Mouse (Mus musculus): ENCODE measurements at regions not wholly inside any gene's neighbourhood (a gene's known extent, or its start where the extent isn't known, plus 50 kb on each side); places are given as distances from the start of the nearest gene placed in this dataset.
"Not testable (repeated sequence)": the region's sequence is repeated elsewhere in the genome, so short reads cannot be mapped to it uniquely, and the experiment has no call there.

GRCm38 (mm10) chr9:115766471-115766870 is 142.8 kb upstream of the Gadl1 start:
- DNase-seq (ENCODE audit: low spot score in 2 of 2): peak; percentile 10 to 20

- DNase-seq (ENCODE audit: low spot score in 2 of 2): no peak
Observed at GRCm38 (mm10) chr9:115775112-115775511, 134.1 kb upstream of the Gadl1 start.

GRCm38 (mm10) chr9:115775858-115776257 is 133.4 kb upstream of the Gadl1 start:
- DNase-seq (ENCODE audit: low spot score in 2 of 2): no peak

GRCm38 (mm10) chr9:115777097-115777864 is 132.0 kb upstream of the Gadl1 start:
- DNase-seq (ENCODE audit: low spot score in 2 of 2): no peak

- no peak for DNase-seq (ENCODE audit: low spot score in 2 of 2)
Observed at GRCm38 (mm10) chr9:115778862-115779261, 130.4 kb upstream of the Gadl1 start.

GRCm38 (mm10) chr9:115799330-115799729 is 109.9 kb upstream of the Gadl1 start:
- no peak for DNase-seq (ENCODE audit: low spot score in 2 of 2)

GRCm38 (mm10) chr9:115800624-115801023 is 108.6 kb upstream of the Gadl1 start:
- no peak for DNase-seq (ENCODE audit: low spot score in 2 of 2)

- DNase-seq (ENCODE audit: low spot score in 2 of 2): no peak
Observed at GRCm38 (mm10) chr9:115803071-115803470, 106.2 kb upstream of the Gadl1 start.

- no peak for DNase-seq (ENCODE audit: low spot score in 2 of 2)
Observed at GRCm38 (mm10) chr9:115805224-115805623, 104.0 kb upstream of the Gadl1 start.

- DNase-seq (ENCODE audit: low spot score in 2 of 2): no peak
Observed at GRCm38 (mm10) chr9:115806018-115806702, 103.1 kb upstream of the Gadl1 start.

- DNase-seq (ENCODE audit: low spot score in 2 of 2): no peak
Observed at GRCm38 (mm10) chr9:115840186-115840585, 69.1 kb upstream of the Gadl1 start.

- no peak for DNase-seq (ENCODE audit: low spot score in 2 of 2)
Observed at GRCm38 (mm10) chr9:115840791-115841190, 68.5 kb upstream of the Gadl1 start.

GRCm38 (mm10) chr9:115841684-115842083 is 67.6 kb upstream of the Gadl1 start:
- no peak for DNase-seq (ENCODE audit: low spot score in 2 of 2)

- no peak for DNase-seq (ENCODE audit: low spot score in 2 of 2)
Observed at GRCm38 (mm10) chr9:115844340-115844739, 64.9 kb upstream of the Gadl1 start.

GRCm38 (mm10) chr9:115845091-115845490 is 64.2 kb upstream of the Gadl1 start:
- no peak for DNase-seq (ENCODE audit: low spot score in 2 of 2)

GRCm38 (mm10) chr9:115847289-115848074 is 61.8 kb upstream of the Gadl1 start:
- no peak for DNase-seq (ENCODE audit: low spot score in 2 of 2)

- not testable (repeated sequence) for DNase-seq (ENCODE audit: low spot score in 2 of 2)
Observed at GRCm38 (mm10) chr9:115853210-115853842, 55.9 kb upstream of the Gadl1 start.

- no peak for DNase-seq (ENCODE audit: low spot score in 2 of 2)
Observed at GRCm38 (mm10) chr9:115857301-115857700, 52.0 kb upstream of the Gadl1 start.

- DNase-seq (ENCODE audit: low spot score in 2 of 2): no peak
Observed at GRCm38 (mm10) chr9:115858848-115859247, 50.4 kb upstream of the Gadl1 start.

Measured in gastrocnemius, adult 8-10 months (tissue).